Mouse (Mus musculus) erythroblast, embryonic 14.5 days (primary cell): ENCODE data around the gene Mdh1.

ENCODE experiments used
- GATA1 ChIP-seq: IDR thresholded peaks from 2 replicates; pipeline ENCODE4 v1.6.1; 2012; ENCODE audit warnings: low read length, inconsistent platforms, mixed read lengths
- TAL1 ChIP-seq: IDR thresholded peaks from 3 replicates; pipeline ENCODE4 v1.6.1; 2012; ENCODE audit warnings: low read length, inconsistent platforms, mixed read lengths

GRCm38 (mm10) chr11:21569002-21569401 lies 3.2 kb downstream of the Mdh1 start:
- TF ChIP-seq GATA1 (no peak), TAL1 (no peak)
